Mouse (Mus musculus): Measurements from ENCODE around the gene Ptges2. TPM values are rescaled to one million over a fixed set of nuclear protein-coding genes. Genes with fewer than 3 reads are reported as not detected.

Gene Ptges2
- polyA plus RNA-seq, 1 experiment from 2014 or later, result 14.1 TPM

- DNase-seq, result peak; percentile 51
- ATAC-seq (ENCODE audit: low read depth), result peak; percentile 25
Measured at GRCm38 (mm10) chr2:32394973-32395372, 723 bp upstream of the Ptges2 start.

GRCm38 (mm10) chr2:32395946-32396621 lies 388 bp downstream of the Ptges2 start:
- peak overlapping the region; percentile 95 for H3K4me2 ChIP-seq
- H3K36me3 ChIP-seq, result peaks cover 20% of the 10 kb centered on the region
- DNase-seq (peak; percentile 77), ATAC-seq (ENCODE audit: low read depth) (peak; percentile 85)
- peak overlapping the region; percentile 87 for H3K9ac ChIP-seq
- no peaks in the 10 kb centered on the region for H3K9me3 ChIP-seq (replicated peaks)
- H3K27me3 ChIP-seq, result no peaks in the 10 kb centered on the region
- H3K27ac ChIP-seq, result peak overlapping the region; percentile 79
- whole genome bisulfite sequencing (ENCODE audit: insufficient replicate concordance), result 0% methylated on average over 59 of the region's 59 CpGs
- peak overlapping the region; percentile 88 for H3K4me3 ChIP-seq (replicated peaks)
- peaks cover 46% of the 10 kb centered on the region for H3K4me1 ChIP-seq (replicated peaks)

More at GRCm38 (mm10) chr2:32394973-32395372, 723 bp upstream of the Ptges2 start:
- H3K9me3 ChIP-seq (replicated peaks), result no peaks in the 10 kb centered on the region
- H3K4me3 ChIP-seq (replicated peaks), result peak overlapping the region; percentile 88
- H3K9ac ChIP-seq, result peak overlapping the region; percentile 87
- peaks cover 40% of the 10 kb centered on the region for H3K4me1 ChIP-seq (replicated peaks)
- peak overlapping the region; percentile 79 for H3K27ac ChIP-seq
- peak overlapping the region; percentile 95 for H3K4me2 ChIP-seq
- 2% methylated on average over 8 of the region's 8 CpGs for whole genome bisulfite sequencing (ENCODE audit: insufficient replicate concordance)
- H3K27me3 ChIP-seq, result no peaks in the 10 kb centered on the region
- H3K36me3 ChIP-seq, result peaks cover 11% of the 10 kb centered on the region; the same call in 1 of the 2 replicates

- DNase-seq (no peak), ATAC-seq (ENCODE audit: low read depth) (no peak; the same call in 1 of the 2 replicates)
- peak overlapping the region; percentile 79; the same call in 1 of the 2 replicates for H3K27ac ChIP-seq
- H3K27me3 ChIP-seq, result no peaks in the 10 kb centered on the region
- 1% methylated on average over 15 of the region's 15 CpGs for WGBS (ENCODE audit: insufficient replicate concordance)
- H3K36me3 ChIP-seq, result peaks cover 25% of the 10 kb centered on the region
- peak overlapping the region; percentile 95 for H3K4me2 ChIP-seq
- peak overlapping the region; percentile 88 for H3K4me3 ChIP-seq (replicated peaks)
- H3K9me3 ChIP-seq (replicated peaks), result no peaks in the 10 kb centered on the region
- peak overlapping the region; percentile 87 for H3K9ac ChIP-seq
- peaks cover 46% of the 10 kb centered on the region for H3K4me1 ChIP-seq (replicated peaks)
Measured at GRCm38 (mm10) chr2:32396695-32397094, 999 bp downstream of the Ptges2 start.

GRCm38 (mm10) chr2:32404663-32405062 lies 9.0 kb downstream of the Ptges2 start:
- H3K4me2 ChIP-seq, result no peak overlapping the region
- peaks cover 17% of the 10 kb centered on the region for H3K4me1 ChIP-seq (replicated peaks)
- no peak overlapping the region for H3K9ac ChIP-seq
- H3K27me3 ChIP-seq, result 0 out of 2 replicates have a peak, but pooled peaks cover 2% of the 10 kb centered on the region
- H3K9me3 ChIP-seq (replicated peaks), result no peaks in the 10 kb centered on the region
- DNase-seq (peak; percentile 82), ATAC-seq (ENCODE audit: low read depth) (no peak; the same call in 1 of the 2 replicates)
- no peak overlapping the region for H3K4me3 ChIP-seq (replicated peaks)
- 19% methylated on average over 2 of the region's 2 CpGs for WGBS (ENCODE audit: insufficient replicate concordance)
- H3K27ac ChIP-seq, result no peak overlapping the region
- peaks cover 27% of the 10 kb centered on the region for H3K36me3 ChIP-seq

- WGBS (ENCODE audit: insufficient replicate concordance), result 63% methylated on average over 7 of the region's 7 CpGs
- DNase-seq, result no peak
Measured at GRCm38 (mm10) chr2:32407144-32407824, 11.6 kb downstream of the Ptges2 start.

GRCm38 (mm10) chr2:32408429-32409424 lies 13.0 kb downstream of the Ptges2 start:
- Histone ChIP-seq H3K4me2 (no peak overlapping the region), H3K27ac (no peak overlapping the region), H3K36me3 (peaks cover 2% of the 10 kb centered on the region), H3K4me1 (replicated peaks) (peaks cover 13% of the 10 kb centered on the region), H3K9me3 (replicated peaks) (no peaks in the 10 kb centered on the region), H3K9ac (no peak overlapping the region), H3K4me3 (replicated peaks) (no peak overlapping the region), H3K27me3 (0 out of 2 replicates have a peak, but pooled peaks cover 2% of the 10 kb centered on the region)
- DNase-seq (no peak), ATAC-seq (ENCODE audit: low read depth) (peak; percentile 63)
- WGBS (ENCODE audit: insufficient replicate concordance), result 69% methylated on average over 25 of the region's 25 CpGs

More at GRCm38 (mm10) chr2:32407144-32407824, 11.6 kb downstream of the Ptges2 start:
- Histone ChIP-seq H3K27ac (no peak overlapping the region), H3K4me3 (replicated peaks) (no peak overlapping the region), H3K4me2 (no peak overlapping the region), H3K4me1 (replicated peaks) (peaks cover 8% of the 10 kb centered on the region; the same call in 1 of the 2 replicates), H3K27me3 (0 out of 2 replicates have a peak, but pooled peaks cover 2% of the 10 kb centered on the region), H3K9ac (no peak overlapping the region), H3K9me3 (replicated peaks) (no peaks in the 10 kb centered on the region), H3K36me3 (peaks cover 5% of the 10 kb centered on the region)
- no peak for ATAC-seq (ENCODE audit: low read depth)

- Histone ChIP-seq H3K9ac (no peak overlapping the region), H3K9me3 (replicated peaks) (no peaks in the 10 kb centered on the region), H3K27me3 (0 out of 2 replicates have a peak, but pooled peaks cover 2% of the 10 kb centered on the region), H3K4me2 (no peak overlapping the region), H3K36me3 (peaks cover 27% of the 10 kb centered on the region), H3K4me1 (replicated peaks) (peaks cover 13% of the 10 kb centered on the region), H3K4me3 (replicated peaks) (no peak overlapping the region), H3K27ac (no peak overlapping the region)
- ATAC-seq (ENCODE audit: low read depth), result no peak
- DNase-seq, result no peak
- 80% methylated on average over 7 of the region's 7 CpGs for WGBS (ENCODE audit: insufficient replicate concordance)
Measured at GRCm38 (mm10) chr2:32411407-32411806, 15.7 kb downstream of the Ptges2 start.

GRCm38 (mm10) chr2:32412742-32413531 lies 17.2 kb downstream of the Ptges2 start:
- 0 out of 2 replicates have a peak, but pooled peaks cover 2% of the 10 kb centered on the region for H3K27me3 ChIP-seq
- 62% methylated on average over 6 of the region's 6 CpGs for WGBS (ENCODE audit: insufficient replicate concordance)
- H3K9me3 ChIP-seq (replicated peaks), result no peaks in the 10 kb centered on the region
- H3K4me1 ChIP-seq (replicated peaks), result peaks cover 13% of the 10 kb centered on the region
- no peak overlapping the region for H3K9ac ChIP-seq
- no peak for DNase-seq
- H3K4me3 ChIP-seq (replicated peaks), result no peak overlapping the region
- no peak overlapping the region for H3K27ac ChIP-seq
- H3K4me2 ChIP-seq, result no peak overlapping the region
- H3K36me3 ChIP-seq, result peaks cover 42% of the 10 kb centered on the region
- no peak for ATAC-seq (ENCODE audit: low read depth)

- DNase-seq (no peak), ATAC-seq (ENCODE audit: low read depth) (no peak)
- WGBS (ENCODE audit: insufficient replicate concordance), result 61% methylated on average over 5 of the region's 5 CpGs
Measured at GRCm38 (mm10) chr2:32413936-32414335, 18.2 kb downstream of the Ptges2 start.

GRCm38 (mm10) chr2:32415801-32416200 lies 20.1 kb downstream of the Ptges2 start:
- Histone ChIP-seq H3K36me3 (peaks cover 71% of the 10 kb centered on the region), H3K4me2 (no peak overlapping the region)

More at GRCm38 (mm10) chr2:32413936-32414335, 18.2 kb downstream of the Ptges2 start:
- no peaks in the 10 kb centered on the region for H3K9me3 ChIP-seq (replicated peaks)
- no peak overlapping the region for H3K4me2 ChIP-seq
- peaks cover 7% of the 10 kb centered on the region for H3K4me1 ChIP-seq (replicated peaks)
- no peak overlapping the region for H3K27ac ChIP-seq
- H3K9ac ChIP-seq, result no peak overlapping the region
- peaks cover 52% of the 10 kb centered on the region for H3K36me3 ChIP-seq
- no peak overlapping the region for H3K4me3 ChIP-seq (replicated peaks)
- no peaks in the 10 kb centered on the region for H3K27me3 ChIP-seq

More at GRCm38 (mm10) chr2:32415801-32416200, 20.1 kb downstream of the Ptges2 start:
- Histone ChIP-seq H3K4me3 (replicated peaks) (no peak overlapping the region), H3K27ac (no peak overlapping the region), H3K27me3 (no peaks in the 10 kb centered on the region), H3K9me3 (replicated peaks) (no peaks in the 10 kb centered on the region), H3K9ac (no peak overlapping the region), H3K4me1 (replicated peaks) (peaks cover 6% of the 10 kb centered on the region)
- ATAC-seq (ENCODE audit: low read depth), result no peak
- WGBS (ENCODE audit: insufficient replicate concordance), result 87% methylated on average over 12 of the region's 12 CpGs
- DNase-seq, result no peak
